Mouse (Mus musculus): ENCODE measurements around the gene Cdk2ap1.
"Not testable (repeated sequence)": the region's sequence is repeated elsewhere in the genome, so short reads cannot be mapped to it uniquely, and the experiment has no call there.

DNA sequence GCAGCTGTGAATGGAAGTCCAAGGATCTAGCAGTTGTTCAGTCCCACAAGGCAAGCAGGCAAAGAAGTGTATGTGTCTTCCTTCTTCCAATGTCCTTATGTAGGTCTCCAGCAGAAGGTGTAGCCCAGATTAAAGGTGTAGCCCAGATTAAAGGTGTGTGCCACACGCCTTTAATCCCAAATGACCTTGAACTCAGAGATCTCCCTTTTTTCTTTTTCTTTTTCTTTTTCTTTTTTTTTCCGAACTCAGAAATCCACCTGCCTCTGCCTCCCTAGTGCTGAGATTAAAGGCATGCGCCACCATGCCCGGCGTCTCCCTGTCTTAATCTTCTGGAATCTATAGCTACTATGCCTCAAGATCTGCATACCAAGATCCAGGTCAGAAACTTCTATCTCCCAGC, at the start of gene Cdk2ap1:
- TF ChIP-seq POLR2A (IDR thresholded peaks at IDR 0.05; ENCODE audit: insufficient read length, low read depth); E2F4 (IDR thresholded peaks at IDR 0.05; ENCODE audit: insufficient read depth); USF1 (IDR thresholded peaks at IDR 0.05; ENCODE audit: low read depth); POLR2AphosphoS2 (IDR thresholded peaks at IDR 0.05; ENCODE audit: insufficient read length, low read depth); TCF12 (IDR thresholded peaks at IDR 0.05; ENCODE audit: insufficient read depth, poor library complexity, severe bottlenecking); MAX (IDR thresholded peaks at IDR 0.05; ENCODE audit: low read depth); MYOG (IDR thresholded peaks at IDR 0.05; ENCODE audit: control insufficient read depth in 1 of 3, insufficient read depth in 1 of 3, insufficient read length in 2 of 3, low read depth in 2 of 3); MYOD1 (IDR thresholded peaks at IDR 0.05; ENCODE audit: control insufficient read depth in 1 of 3, insufficient read length in 2 of 3, low read depth in 2 of 3); REST (IDR thresholded peaks at IDR 0.05; ENCODE audit: insufficient read depth, insufficient read length); SRF (IDR thresholded peaks at IDR 0.05; ENCODE audit: control insufficient read depth, insufficient read length, low read depth); CEBPB (IDR thresholded peaks at IDR 0.05; ENCODE audit: insufficient read depth, poor library complexity, severe bottlenecking); TCF3 (IDR thresholded peaks at IDR 0.05; ENCODE audit: insufficient read length, low read depth): not testable (repeated sequence)
